Mouse (Mus musculus) T-helper 1 cell (primary cell): ENCODE data around the gene Kdelc2.

Source experiments
- in situ Hi-C: fragments of 300-600 bp; cut with MboI, MseI; formaldehyde crosslinking; loops from one replicate; pipeline ENCODE4 v1.15.1; 2025; ENCODE audit warnings: high pct_unique_total_duplicates

Kdelc2 gene

DNA sequence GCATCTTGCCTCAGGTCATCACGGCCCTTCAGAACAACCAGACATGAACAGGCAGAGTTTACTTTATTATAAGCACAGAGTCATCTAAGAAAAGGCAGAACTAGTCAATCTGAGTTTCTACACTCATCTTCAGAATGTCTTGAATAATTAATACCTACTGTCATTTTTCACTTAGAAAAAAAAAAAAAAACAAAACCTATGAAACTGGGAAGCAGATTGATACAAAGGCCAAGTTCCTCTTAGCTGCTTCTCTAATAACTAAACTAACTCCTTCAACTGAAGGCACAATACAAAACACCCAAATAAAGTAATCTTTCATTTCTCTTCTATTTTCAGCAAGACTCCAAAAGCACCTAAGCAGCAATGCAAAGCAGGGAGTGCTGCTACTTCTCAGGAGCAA lies 66.8 kb downstream of the Kdelc2 start:
- in situ Hi-C loops: no loop called here
